Mouse (Mus musculus) forebrain, embryonic 16.5 days (tissue): ENCODE measurements at regions not wholly inside any gene's neighbourhood (a gene's known extent, or its start where the extent isn't known, plus 50 kb on each side); places are given as distances from the start of the nearest gene placed in this dataset.
A peak's percentile ranks its signal among the peaks of the same experiment; 100 is the strongest.

Source experiments
- ATAC-seq: fragments of 200-750 bp; cut with Nextera tagmentation; 2 replicates; pipeline ENCODE4 v1.8.0; 2017; ENCODE audit warnings: mild to moderate bottlenecking, moderate library complexity
- H3K27ac ChIP-seq: fragments of 300-500 bp; sonication (generic); 2 replicates; pipeline ENCODE4 v1.5.1; 2014; ENCODE audit warnings: low read length, control low read depth
- H3K27me3 ChIP-seq: fragments of 300-500 bp; sonication (generic); replicated peaks from 2 replicates; pipeline ENCODE4 v1.6.1; 2014; ENCODE audit warnings: low read length; ENCODE audit not compliant: control insufficient read depth, insufficient read depth
- H3K36me3 ChIP-seq: fragments of 300-500 bp; sonication (generic); 2 replicates; pipeline ENCODE4 v1.6.1; 2014; ENCODE audit not compliant: control insufficient read depth, insufficient read depth
- H3K4me1 ChIP-seq: fragments of 300-500 bp; sonication (generic); replicated peaks from 2 replicates; pipeline ENCODE4 v1.6.1; 2014; ENCODE audit warnings: low read length; ENCODE audit not compliant: control insufficient read depth, insufficient read depth
- H3K4me2 ChIP-seq: fragments of 300-500 bp; sonication (generic); 2 replicates; pipeline ENCODE4 v1.6.1; 2014; ENCODE audit warnings: mild to moderate bottlenecking, low read length, control low read depth
- H3K4me3 ChIP-seq: fragments of 300-500 bp; sonication (generic); replicated peaks from 2 replicates; pipeline ENCODE4 v1.5.1; 2014; ENCODE audit warnings: mild to moderate bottlenecking, low read length, control low read depth
- H3K9ac ChIP-seq: fragments of 300-500 bp; sonication (generic); replicated peaks from 2 replicates; pipeline ENCODE4 v1.6.1; 2014; ENCODE audit warnings: low read depth, low read length, control low read depth
- H3K9me3 ChIP-seq: fragments of 300-500 bp; sonication (generic); 2 replicates; pipeline ENCODE4 v1.6.1; 2016; ENCODE audit warnings: low read length; ENCODE audit not compliant: control insufficient read depth
- WGBS: fragments of 180-500 bp; shearing (Covaris S2); extraction: QIAGEN DNeasy Blood & Tissue Kit; methylation state at CpG from one replicate; pipeline ENCODE4 v1.1.7; 2014; 5-methylcytosine and 5-hydroxymethylcytosine counted together

GRCm38 (mm10) chr15:51071132-51071656 is 2813.5 kb upstream of the Gm7489 start:
- Histone ChIP-seq H3K9ac (no peak overlapping the region), H3K4me1 (peaks cover 8% of the 10 kb centered on the region), H3K4me2 (peak overlapping the region; percentile 31), H3K36me3 (no peaks in the 10 kb centered on the region), H3K27me3 (no peaks in the 10 kb centered on the region), H3K9me3 (no peaks in the 10 kb centered on the region), H3K4me3 (0 out of 2 replicates have a peak overlapping the region, but pooled peaks have one; percentile 3), H3K27ac (no peak overlapping the region)
- WGBS, result 38% methylated on average over 10 of the region's 10 CpGs
- no peak for ATAC-seq

GRCm38 (mm10) chr15:51073678-51074077 is 2811.0 kb upstream of the Gm7489 start:
- WGBS, result 80% methylated on average over 6 of the region's 6 CpGs
- ATAC-seq, result no peak

GRCm38 (mm10) chr15:51074196-51074595 is 2810.5 kb upstream of the Gm7489 start:
- WGBS, result 91% methylated on average over 7 of the region's 7 CpGs
- no peaks in the 10 kb centered on the region for H3K36me3 ChIP-seq

More at GRCm38 (mm10) chr15:51073678-51074077, 2811.0 kb upstream of the Gm7489 start:
- Histone ChIP-seq H3K9ac (no peak overlapping the region), H3K36me3 (no peaks in the 10 kb centered on the region), H3K27me3 (no peaks in the 10 kb centered on the region), H3K4me1 (peaks cover 8% of the 10 kb centered on the region), H3K4me3 (no peak overlapping the region), H3K9me3 (no peaks in the 10 kb centered on the region), H3K27ac (no peak overlapping the region), H3K4me2 (no peak overlapping the region)

GRCm38 (mm10) chr15:51083677-51084322 is 2800.9 kb upstream of the Gm7489 start:
- 62% methylated on average over 12 of the region's 12 CpGs for WGBS
- H3K4me3 ChIP-seq, result no peak overlapping the region
- no peak overlapping the region for H3K4me2 ChIP-seq
- no peaks in the 10 kb centered on the region for H3K36me3 ChIP-seq
- no peak overlapping the region for H3K27ac ChIP-seq
- no peaks in the 10 kb centered on the region for H3K27me3 ChIP-seq
- H3K9me3 ChIP-seq, result no peaks in the 10 kb centered on the region
- H3K4me1 ChIP-seq, result no peaks in the 10 kb centered on the region
- no peak for ATAC-seq
- H3K9ac ChIP-seq, result no peak overlapping the region

More at GRCm38 (mm10) chr15:51074196-51074595, 2810.5 kb upstream of the Gm7489 start:
- Histone ChIP-seq H3K4me1 (peaks cover 8% of the 10 kb centered on the region), H3K9me3 (no peaks in the 10 kb centered on the region), H3K27me3 (no peaks in the 10 kb centered on the region), H3K27ac (no peak overlapping the region), H3K4me3 (no peak overlapping the region), H3K9ac (no peak overlapping the region), H3K4me2 (no peak overlapping the region)
- ATAC-seq, result no peak

- Histone ChIP-seq H3K27me3 (no peaks in the 10 kb centered on the region), H3K4me2 (no peak overlapping the region), H3K27ac (no peak overlapping the region), H3K9me3 (no peaks in the 10 kb centered on the region), H3K4me3 (no peak overlapping the region), H3K36me3 (no peaks in the 10 kb centered on the region), H3K9ac (no peak overlapping the region), H3K4me1 (no peaks in the 10 kb centered on the region)
- WGBS, result 78% methylated on average over 7 of the region's 7 CpGs
- ATAC-seq, result no peak
Observed at GRCm38 (mm10) chr15:51092936-51093335, 2791.8 kb upstream of the Gm7489 start.

GRCm38 (mm10) chr15:51103948-51104347 is 2780.8 kb upstream of the Gm7489 start:
- 43% methylated on average over 7 of the region's 7 CpGs for WGBS
- ATAC-seq, result peak; percentile 67
- Histone ChIP-seq H3K27me3 (no peaks in the 10 kb centered on the region), H3K9me3 (no peaks in the 10 kb centered on the region), H3K36me3 (no peaks in the 10 kb centered on the region), H3K4me1 (peaks cover 3% of the 10 kb centered on the region; the same call in 1 of the 2 replicates), H3K4me3 (peak overlapping the region; percentile 33), H3K27ac (no peak overlapping the region; the same call in 1 of the 2 replicates), H3K9ac (no peak overlapping the region), H3K4me2 (peak overlapping the region; percentile 53)

- no peaks in the 10 kb centered on the region for H3K36me3 ChIP-seq
- WGBS, result 4% methylated on average over 10 of the region's 10 CpGs
- H3K4me2 ChIP-seq, result peak overlapping the region; percentile 53
- peak overlapping the region; percentile 33 for H3K4me3 ChIP-seq
- H3K27me3 ChIP-seq, result no peaks in the 10 kb centered on the region
- peak; percentile 74 for ATAC-seq
- H3K9ac ChIP-seq, result peak overlapping the region; percentile 27; the same call in 1 of the 2 replicates
- H3K9me3 ChIP-seq, result no peaks in the 10 kb centered on the region
- peaks cover 3% of the 10 kb centered on the region; the same call in 1 of the 2 replicates for H3K4me1 ChIP-seq
- H3K27ac ChIP-seq, result no peak overlapping the region; the same call in 1 of the 2 replicates
Observed at GRCm38 (mm10) chr15:51104362-51104761, 2780.3 kb upstream of the Gm7489 start.

- no peak overlapping the region for H3K4me3 ChIP-seq
- no peaks in the 10 kb centered on the region for H3K9me3 ChIP-seq
- H3K27ac ChIP-seq, result no peak overlapping the region
- H3K4me2 ChIP-seq, result peak overlapping the region; percentile 53
- 66% methylated on average over 5 of the region's 5 CpGs for WGBS
- peaks cover 3% of the 10 kb centered on the region; the same call in 1 of the 2 replicates for H3K4me1 ChIP-seq
- H3K36me3 ChIP-seq, result no peaks in the 10 kb centered on the region
- no peaks in the 10 kb centered on the region for H3K27me3 ChIP-seq
- 0 out of 2 replicates have a peak, but pooled peaks have one; percentile 45 for ATAC-seq
- no peak overlapping the region for H3K9ac ChIP-seq
Observed at GRCm38 (mm10) chr15:51104796-51105195, 2779.9 kb upstream of the Gm7489 start.

GRCm38 (mm10) chr15:51105359-51106008 is 2779.2 kb upstream of the Gm7489 start:
- H3K36me3 ChIP-seq, result no peaks in the 10 kb centered on the region
- no peak overlapping the region for H3K9ac ChIP-seq
- no peak overlapping the region for H3K4me2 ChIP-seq
- no peaks in the 10 kb centered on the region for H3K9me3 ChIP-seq
- WGBS, result 53% methylated on average over 17 of the region's 17 CpGs
- H3K4me1 ChIP-seq, result peaks cover 3% of the 10 kb centered on the region; the same call in 1 of the 2 replicates
- no peak overlapping the region for H3K27ac ChIP-seq
- ATAC-seq, result no peak
- H3K4me3 ChIP-seq, result no peak overlapping the region
- no peaks in the 10 kb centered on the region for H3K27me3 ChIP-seq
